Mouse (Mus musculus): ENCODE measurements at regions not wholly inside any gene's neighbourhood (a gene's known extent, or its start where the extent isn't known, plus 50 kb on each side); places are given as distances from the start of the nearest gene placed in this dataset.

DNA sequence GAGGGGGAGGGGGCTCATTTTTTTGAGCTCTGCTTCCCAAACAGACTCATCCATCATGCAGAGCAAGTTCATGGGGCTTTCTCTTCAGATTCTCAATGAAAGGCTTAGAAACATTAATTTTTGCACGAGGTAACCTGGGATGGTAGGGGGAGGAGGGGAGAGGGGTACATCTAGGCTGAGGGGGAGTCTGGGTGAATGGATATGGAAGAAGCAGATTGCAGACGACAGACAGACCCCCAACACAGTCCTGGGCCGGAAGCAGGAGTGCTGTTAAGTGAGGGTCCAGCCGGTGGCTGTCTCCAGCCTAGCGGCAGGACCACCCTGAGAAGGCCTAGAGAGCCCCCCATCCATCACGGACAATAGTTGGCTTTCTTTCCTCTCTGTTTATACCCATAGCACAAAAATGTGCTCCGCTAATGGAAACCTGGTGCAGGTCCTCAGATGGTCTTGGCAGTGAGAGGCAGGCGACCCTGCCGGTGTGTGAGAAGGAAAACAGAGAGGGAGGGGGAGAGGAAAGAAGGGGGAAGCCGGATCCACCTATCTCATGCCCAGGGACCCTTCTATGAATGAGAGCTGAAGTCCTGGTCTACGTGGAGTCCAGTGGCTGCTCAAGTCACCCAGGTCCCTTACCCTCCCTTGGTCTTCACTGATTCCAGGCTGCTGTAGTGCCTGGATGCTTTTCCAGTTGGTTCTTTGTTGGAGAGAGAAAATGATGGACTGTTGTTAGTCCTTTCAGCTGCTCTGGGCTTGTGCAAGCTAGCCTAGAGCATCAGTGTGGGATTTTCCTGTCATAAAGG lies 99.1 kb upstream of the Ccnd2 start:
- no peak for ATAC-seq (replicated peaks; ENCODE audit: low FRiP score, low TSS enrichment, poor library complexity, severe bottlenecking)

DNA sequence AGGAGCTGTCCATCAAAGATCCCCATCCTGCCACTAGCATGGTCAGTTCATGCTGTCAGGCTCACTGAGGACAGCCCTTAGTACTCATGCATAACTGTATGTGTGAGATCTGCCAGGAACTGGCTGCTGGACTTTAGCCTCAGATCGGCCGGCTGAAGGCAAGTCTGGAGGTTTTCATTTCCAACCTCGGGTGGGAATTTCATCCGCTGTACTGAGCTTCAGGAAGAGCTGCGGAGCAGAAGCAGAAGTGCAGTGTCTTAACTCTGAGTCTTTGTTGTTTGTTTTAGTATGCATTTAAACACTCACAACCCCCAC lies 99.6 kb upstream of the Ccnd2 start:
- no peak for ATAC-seq (replicated peaks; ENCODE audit: low FRiP score, low TSS enrichment, poor library complexity, severe bottlenecking)

DNA sequence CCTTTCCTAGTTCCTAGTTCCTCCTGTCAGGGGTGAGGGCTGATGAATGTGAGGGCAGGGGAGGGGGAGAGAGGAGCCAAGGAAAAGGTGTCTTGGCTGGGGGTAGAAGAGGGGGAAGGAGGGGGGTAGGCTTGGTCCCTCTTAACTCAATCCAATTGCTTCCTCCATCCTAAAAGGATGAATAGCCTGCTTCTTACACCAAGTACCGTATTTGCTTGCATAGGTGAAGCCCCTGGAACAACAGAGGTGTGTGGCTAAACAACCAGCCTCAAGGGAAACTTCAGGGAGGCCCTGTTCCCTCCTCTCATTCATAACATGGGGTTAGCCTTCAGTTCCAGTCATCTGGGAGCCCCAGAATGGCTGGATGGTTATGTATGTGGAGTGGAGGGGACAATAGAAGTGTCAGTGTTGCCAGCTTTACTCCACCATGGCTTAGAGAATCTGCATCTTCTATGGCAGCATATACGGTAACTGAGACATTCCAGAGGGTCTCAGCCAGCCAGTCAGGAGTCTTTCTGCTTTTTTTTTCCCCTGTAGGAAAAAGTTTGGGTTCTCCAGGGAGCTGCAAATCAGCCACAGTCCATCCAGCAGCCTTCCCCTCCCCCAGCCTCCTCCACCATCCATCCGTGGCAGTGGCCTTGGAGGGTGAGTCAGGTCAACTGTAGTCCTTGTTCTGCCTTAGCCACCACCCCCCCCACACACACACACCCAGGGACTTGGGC lies 100.2 kb upstream of the Ccnd2 start:
- ATAC-seq (replicated peaks; ENCODE audit: low FRiP score, low TSS enrichment, poor library complexity, severe bottlenecking): no peak

DNA sequence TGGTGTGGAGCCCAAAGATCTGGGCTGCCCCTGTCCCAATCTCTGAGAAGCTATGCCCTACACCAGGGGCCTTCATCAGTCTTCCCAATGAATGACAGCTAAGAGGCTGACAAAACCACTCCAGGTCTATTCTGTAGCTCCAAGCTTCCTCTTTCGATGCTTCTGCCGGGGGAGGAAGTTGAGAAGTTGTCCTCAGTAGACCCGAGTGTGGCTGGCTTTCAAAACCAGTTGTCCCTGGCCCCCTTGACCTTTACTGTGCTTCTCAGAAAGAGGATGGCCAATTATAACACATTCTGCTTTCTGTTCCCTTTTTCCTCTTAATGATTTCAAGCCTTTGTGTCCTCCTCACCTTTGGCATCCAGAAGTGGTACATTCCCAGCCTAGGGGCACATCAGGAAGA lies 101.9 kb upstream of the Ccnd2 start:
- ATAC-seq (replicated peaks; ENCODE audit: low FRiP score, low TSS enrichment, poor library complexity, severe bottlenecking): no peak

DNA sequence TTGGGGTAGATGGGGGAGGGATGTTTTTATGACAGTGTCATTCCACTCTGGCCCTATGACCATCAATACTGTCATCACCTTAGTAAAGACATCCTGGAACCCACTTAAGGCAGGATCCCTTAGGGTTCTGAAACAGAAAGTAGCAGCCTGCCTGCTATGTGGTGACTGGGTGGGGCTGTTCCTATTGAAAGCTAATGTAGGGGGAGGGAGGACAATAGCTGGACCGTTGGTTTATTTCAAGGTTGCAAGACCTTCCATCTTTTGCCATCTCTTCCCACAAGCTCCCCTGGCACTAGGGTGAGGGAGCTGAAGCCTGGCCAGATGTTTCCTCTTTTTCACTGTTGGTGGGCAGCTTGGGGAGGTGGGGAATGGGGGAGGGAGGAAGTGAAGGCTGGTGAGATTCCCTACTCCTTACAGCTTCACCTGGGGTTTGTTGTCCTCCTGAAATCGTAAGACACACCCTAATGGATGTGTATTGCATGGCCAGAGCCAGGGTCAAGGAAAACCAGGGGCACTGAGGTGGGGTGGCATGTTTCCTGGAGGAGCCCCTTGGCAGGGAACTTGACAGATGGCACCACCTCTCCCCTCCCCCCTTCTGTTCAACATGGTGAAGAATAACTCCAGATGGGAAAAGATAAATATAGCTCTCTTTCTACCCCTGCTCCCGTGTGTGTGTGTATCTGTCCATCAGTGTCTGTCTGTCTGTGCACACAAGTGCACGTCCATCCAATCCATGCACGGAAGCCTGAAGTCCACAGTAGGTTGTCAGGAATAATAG lies 112.1 kb upstream of the Ccnd2 start:
- ATAC-seq (replicated peaks; ENCODE audit: low FRiP score, low TSS enrichment, poor library complexity, severe bottlenecking): no peak

DNA sequence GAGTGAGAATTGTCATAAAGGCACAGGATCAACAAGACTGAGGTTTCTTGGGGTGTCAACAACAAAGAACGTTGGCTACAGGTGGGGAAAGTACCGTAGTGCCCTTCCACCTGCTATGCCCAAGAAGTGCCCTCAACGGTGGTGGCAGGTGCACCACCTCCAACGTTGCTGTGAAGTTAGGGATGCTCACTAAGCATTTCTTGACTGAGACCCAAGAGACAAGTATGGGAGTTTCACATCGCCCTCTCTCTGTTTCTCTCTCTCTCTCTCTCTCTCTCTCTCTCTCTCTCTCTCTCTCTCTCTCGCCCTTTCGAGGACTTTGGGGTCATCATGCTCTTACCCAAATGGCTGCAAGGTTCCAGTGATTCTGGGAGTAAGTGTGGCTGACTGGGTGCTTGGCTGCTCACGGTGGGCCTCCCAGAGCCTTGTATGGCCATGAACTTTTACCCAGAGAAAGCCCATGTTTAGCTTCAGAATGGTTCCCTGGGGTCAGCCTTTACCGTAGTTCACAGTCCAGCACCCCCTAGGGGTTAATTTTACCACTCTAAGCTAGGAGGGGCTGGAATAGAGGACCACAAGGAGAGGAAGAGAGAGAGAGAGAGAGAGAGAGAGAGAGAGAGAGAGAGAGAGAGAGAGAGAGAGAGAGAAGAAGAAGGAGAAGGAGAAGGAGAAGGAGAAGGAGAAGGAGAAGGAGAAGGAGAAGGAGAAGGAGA lies 113.2 kb upstream of the Ccnd2 start:
- no peak for ATAC-seq (replicated peaks; ENCODE audit: low FRiP score, low TSS enrichment, poor library complexity, severe bottlenecking)

DNA sequence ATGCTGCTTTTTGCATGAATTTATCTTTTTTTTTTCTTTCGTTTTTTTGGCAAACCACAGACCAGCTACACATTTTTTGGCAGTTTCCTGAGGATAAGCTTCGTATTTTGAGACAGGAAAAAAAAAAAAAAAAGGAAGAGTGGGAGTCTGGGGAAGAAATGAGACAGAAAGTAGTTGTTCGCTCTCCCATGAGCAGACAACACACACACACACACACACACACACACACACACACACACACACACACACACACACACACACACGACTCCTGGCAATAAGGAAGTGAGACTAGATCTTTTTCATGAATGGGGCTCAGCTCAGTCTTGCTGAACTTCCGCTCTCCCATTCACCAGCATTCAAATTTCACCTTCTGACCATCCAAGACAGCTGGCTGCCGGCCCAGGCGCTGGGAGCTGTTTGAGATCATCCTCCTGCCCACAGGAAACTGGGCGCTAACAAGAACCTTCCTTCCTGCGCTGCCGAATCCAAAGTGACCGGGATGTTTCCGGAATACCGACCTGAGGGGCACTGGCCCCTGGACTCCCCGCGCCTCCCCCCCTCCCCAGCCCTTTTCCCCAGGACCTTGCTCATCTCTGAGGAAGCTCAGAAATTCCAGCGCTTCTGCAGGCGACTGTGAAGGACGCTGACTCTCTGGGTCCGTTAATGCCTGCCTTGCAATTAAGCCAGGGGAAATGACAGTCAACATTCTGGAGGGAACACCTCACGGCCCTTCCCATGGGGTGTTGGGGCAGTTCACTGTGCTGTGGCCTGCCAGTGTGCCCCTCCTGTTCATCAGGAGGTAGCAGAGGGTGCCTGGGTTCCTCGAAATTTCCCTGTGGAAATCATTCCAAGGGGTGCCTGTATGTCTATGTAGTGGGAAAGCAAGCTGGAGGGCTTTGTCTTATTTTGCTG lies 114.2 kb upstream of the Ccnd2 start:
- ATAC-seq (replicated peaks; ENCODE audit: low FRiP score, low TSS enrichment, poor library complexity, severe bottlenecking): 0 out of 2 replicates have a peak, but pooled peaks have one; percentile 26

DNA sequence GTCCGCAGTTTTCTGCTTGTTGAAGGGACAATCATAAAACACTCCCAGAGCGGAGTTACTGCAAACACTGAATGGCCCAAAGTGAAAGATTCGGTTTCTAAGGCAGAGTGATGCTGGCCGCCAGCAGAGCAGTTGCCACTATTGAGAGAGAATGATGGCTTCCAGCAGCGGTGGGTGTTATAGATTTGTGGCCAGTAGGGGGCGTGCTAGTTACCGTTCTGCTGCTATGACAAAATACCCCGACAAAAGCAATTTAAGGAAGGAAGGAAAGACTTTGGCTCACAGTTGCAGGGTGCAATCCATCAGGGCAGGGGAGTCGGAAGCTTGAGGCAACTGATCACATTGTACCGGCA lies 114.8 kb upstream of the Ccnd2 start:
- ATAC-seq (replicated peaks; ENCODE audit: low FRiP score, low TSS enrichment, poor library complexity, severe bottlenecking): peak; percentile 64

DNA sequence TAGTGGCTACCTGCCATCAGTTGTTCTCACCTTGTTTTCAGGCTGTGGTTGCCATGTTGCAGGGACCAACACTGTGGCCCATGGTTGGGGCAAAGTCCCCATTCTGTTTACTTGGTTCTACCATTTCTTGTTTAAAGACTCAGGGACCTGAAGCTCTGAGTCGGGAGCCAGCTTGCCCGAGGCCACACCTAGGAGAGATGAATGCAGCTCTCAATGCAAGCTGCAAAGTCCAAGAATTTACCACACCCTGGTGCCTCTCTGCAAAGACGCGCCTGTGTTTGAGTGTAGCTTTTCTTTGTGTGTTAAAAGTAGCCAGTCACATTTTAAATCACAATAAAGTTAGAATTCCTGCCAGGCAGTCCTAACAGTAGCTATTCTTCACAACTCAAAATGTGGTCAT lies 117.0 kb upstream of the Ccnd2 start:
- no peak for ATAC-seq (replicated peaks; ENCODE audit: low FRiP score, low TSS enrichment, poor library complexity, severe bottlenecking)

DNA sequence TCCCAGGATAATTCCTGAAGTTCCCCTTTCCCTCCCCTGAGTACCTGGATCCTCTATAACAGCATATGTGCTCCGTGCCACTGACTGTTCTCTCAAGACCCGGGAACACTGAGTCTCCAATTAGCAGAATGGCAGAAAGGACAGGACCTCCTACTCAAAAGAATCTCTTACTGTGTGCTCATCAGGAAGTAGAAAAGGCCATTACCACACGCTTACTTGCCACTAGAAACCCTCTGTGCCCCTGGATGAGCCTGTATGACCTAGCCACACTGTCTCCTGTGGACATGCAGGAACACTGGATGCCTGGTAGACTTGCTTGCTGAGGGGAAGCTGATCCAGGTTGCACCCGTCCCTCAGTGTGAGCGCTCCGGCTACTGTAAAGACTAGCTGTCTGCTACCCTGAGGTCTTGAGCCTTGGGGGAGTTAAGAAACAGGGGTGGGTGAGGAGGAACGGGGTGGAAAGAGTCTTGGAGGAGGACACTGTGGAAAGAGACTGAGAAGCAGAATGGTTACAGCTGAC lies 117.6 kb upstream of the Ccnd2 start:
- ATAC-seq (replicated peaks; ENCODE audit: low FRiP score, low TSS enrichment, poor library complexity, severe bottlenecking): no peak

DNA sequence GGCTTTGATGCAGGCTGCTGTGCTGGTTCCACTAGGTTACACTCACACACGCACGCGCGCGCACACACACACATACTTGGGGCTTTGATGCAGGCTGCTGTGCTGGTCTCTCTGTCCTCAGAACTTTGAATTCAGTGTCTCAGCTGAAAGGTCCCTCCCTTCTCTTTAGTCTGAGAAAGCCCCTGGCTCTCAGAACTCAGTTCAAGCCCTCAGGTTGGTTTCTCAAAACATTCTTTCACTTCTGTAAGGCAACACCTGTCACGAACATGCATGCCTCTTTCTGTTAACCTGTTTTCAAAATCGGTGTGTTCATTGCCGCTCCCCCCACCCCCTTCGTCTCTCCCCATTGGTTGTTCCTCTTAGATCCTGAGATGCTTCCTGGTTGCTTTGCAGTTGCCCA lies 118.8 kb upstream of the Ccnd2 start:
- no peak for ATAC-seq (replicated peaks; ENCODE audit: low FRiP score, low TSS enrichment, poor library complexity, severe bottlenecking)

DNA sequence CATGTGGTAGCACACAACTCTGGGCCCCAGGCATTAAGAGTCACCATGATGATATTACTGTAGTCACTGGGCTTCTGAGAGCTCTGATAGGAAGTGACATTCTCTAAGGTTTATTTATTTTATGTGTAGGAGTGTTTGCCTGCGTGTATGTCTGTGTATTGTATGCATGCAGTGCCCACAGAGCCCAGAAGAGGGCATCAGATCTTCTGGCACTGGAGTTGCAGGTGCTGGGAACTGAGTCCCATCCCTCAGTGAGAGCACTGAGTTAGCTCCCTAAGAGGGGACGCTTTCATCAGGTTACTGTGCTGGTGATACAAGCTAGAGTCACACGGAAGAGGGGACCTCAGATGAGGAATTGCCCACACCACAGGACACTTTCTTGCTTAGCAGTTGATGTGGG lies 119.4 kb upstream of the Ccnd2 start:
- no peak for ATAC-seq (replicated peaks; ENCODE audit: low FRiP score, low TSS enrichment, poor library complexity, severe bottlenecking)

DNA sequence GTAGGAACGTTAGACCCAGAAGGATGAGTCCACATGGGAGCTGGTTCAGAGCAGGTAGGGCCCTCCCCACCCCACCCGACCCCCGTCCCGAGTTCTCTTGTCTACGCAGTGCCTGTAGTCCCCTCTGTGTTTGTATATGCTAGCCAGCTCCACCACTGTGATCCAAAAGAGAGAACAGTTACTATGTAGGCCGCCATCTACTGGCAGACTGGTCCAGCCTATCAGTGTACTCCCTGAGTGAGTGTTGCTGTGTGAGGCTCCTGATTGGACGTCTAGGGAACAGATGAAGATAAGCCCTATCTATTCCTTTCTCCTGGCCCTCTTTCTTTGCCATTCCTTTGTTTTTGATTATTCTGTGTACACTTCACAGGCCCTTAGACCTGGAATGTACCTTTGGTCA lies 120.6 kb upstream of the Ccnd2 start:
- ATAC-seq (replicated peaks; ENCODE audit: low FRiP score, low TSS enrichment, poor library complexity, severe bottlenecking): peak; percentile 83

DNA sequence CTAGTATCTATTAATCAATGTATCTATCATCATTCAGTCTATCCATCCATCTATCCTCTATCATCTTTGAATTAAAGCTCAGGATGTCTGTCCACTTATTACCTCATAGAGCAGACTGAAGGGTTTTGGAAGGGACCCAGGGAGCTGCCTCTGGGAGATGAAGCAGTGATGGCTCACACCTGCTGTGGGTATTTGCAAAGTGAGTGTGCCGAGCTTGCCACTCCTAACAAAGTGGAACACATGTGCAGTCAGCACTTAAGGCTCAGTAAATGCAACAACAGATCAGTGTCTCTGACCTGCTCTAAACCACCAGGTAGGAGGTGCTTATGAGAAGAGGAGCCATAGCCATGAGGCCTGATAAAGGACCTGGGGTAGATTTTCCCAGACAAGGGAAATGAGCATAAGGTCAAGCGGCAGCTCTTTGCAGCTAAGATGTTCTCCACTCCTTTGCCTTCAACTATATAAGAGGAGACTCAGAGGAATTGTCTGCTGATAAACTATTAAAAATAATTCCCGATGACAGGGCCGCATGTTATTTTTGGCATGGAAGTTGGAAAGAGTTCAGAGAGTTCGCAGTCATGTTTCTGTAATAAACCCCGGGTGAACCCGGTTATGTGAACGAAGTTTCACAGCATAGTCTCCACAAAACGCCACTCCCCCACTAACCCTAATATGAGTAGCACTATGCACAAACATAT lies 122.9 kb upstream of the Ccnd2 start:
- no peak for ATAC-seq (replicated peaks; ENCODE audit: low FRiP score, low TSS enrichment, poor library complexity, severe bottlenecking)

DNA sequence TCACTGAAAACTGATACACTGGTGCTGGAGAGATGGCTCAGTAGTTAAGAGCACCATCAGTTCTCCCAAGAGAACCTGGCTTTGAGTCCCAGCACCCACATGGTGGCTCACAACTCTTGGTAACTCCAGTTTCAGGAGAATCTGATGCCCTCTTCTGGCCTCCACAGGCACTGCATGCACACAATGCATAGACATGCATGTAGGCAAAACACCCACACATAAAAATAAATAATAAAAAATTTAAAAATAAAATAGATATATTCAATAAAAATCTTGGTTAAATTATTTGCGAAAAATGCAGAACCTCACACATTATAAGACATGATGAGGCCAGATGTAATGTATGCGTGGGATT lies 123.4 kb upstream of the Ccnd2 start:
- no peak for ATAC-seq (replicated peaks; ENCODE audit: low FRiP score, low TSS enrichment, poor library complexity, severe bottlenecking)

DNA sequence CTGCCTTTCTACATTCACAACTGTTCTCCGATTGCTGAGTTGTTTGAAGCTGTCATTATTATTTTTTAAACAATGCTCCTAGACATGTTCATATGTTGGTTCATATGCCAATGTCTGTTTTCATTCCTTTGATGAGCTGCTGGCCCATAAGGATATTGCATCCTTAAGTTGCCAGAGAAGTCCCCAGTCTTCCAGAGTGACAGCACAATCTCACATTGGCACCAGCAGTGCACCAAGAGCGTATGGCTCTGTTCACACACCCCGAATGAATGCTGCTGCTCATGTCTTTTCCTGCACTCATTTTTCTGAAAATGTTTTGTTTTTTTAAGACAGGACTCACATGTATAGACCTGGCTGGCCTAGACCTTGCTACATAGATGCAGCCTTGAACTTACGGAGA lies 124.4 kb upstream of the Ccnd2 start:
- ATAC-seq (replicated peaks; ENCODE audit: low FRiP score, low TSS enrichment, poor library complexity, severe bottlenecking): no peak

DNA sequence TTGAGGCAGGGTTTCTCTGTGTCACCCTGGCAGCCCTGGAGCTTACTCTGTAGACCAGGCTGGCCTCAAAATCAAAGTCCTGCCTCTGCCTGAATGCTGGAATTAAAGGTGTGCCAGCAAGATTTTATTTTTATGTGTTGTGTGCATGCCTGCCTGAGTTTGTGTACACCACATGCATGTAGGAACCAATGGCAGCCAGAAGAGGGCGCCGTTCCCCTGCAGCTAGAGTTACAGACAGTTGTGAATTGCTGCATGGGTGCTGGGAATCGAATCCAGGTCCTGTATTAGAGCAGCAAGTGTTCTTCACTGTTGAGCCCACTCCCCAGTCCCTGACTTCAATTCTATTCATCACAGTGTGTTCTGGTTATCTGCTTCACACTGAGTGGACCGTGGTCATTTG lies 126.4 kb upstream of the Ccnd2 start:
- ATAC-seq (replicated peaks; ENCODE audit: low FRiP score, low TSS enrichment, poor library complexity, severe bottlenecking): no peak

DNA sequence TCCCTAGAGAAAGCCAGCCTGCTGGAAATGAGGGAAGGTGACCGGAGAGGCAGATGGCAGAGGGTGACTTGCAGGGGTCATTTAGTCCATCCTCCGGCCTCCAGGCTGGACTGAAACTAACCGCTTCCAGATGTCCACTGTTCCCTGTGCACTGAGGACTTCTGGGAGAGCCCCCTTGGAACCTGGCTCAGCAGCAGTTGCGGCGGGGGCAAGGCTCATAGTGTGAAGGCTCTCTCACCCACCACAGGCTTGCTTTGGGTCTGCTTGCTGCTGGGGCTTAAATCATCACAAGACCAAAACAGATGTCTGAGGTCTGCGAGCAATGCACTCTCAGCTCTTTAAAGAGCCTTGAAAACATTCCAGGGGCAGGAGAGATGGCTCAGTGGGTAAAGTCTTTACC lies 132.2 kb upstream of the Ccnd2 start:
- no peak for ATAC-seq (replicated peaks; ENCODE audit: low FRiP score, low TSS enrichment, poor library complexity, severe bottlenecking)

All from megakaryocyte-erythroid progenitor cell, adult 5-6 weeks (primary cell).